Mouse (Mus musculus) urinary bladder, postnatal 14 days (tissue): Measurements from ENCODE around the gene Scaper.
A peak's percentile ranks its signal among the peaks of the same experiment; 100 is the strongest.

Experiments
- DNase-seq: peaks from one replicate; pipeline ENCODE4 v3.0.0; 2021; ENCODE audit warnings: low spot score

The Scaper gene

DNA sequence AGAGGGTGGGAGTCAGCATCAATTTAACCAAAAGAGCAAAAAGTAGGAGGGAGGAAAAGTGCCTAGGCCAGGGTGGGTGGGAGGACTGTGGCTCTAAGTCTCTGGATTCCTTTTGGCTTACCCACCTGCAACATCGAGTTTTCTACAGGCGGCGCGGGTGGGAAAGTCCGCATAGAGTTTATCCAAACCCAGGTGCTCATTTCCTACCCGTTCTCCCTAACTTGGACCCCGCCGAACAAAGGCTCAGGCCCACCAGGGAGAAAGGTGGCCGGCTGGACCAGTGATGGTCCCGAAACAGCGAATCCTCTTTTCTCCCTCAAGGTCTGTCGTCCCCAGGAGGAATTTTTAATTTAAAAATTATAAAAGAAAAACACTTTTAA is 397.5 kb downstream of the Scaper start:
- DNase-seq: no peak

- DNase-seq: no peak
Measured at GRCm38 (mm10) chr9:55539661-55540390, 398.1 kb downstream of the Scaper start.

- DNase-seq: no peak
Measured at GRCm38 (mm10) chr9:55539006-55539405, 398.9 kb downstream of the Scaper start.

- DNase-seq: no peak
Measured at GRCm38 (mm10) chr9:55538377-55538776, 399.5 kb downstream of the Scaper start, which contains the start of gene Isl2. TSS of gene Isl2 (plus strand) at chr9:55538672.

DNA sequence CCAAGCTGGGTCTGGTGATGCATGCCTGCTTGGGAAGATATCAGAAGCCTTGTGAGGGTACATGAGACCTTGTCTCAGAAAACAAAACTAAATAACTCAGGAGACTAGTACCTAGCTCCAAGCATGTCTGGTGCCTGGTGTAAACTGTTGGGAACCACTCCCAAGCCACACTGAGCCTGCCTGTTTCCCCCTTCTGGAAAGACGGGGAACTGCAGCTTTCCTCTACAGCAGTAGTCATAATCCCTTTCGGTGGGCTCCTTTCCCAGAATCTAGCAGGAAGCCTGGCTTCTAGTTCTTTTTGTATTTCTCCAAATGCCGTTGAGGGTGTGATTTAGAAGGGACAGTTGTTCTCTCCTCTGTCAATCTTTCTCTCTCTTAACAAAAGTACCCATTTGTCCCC is 402.0 kb downstream of the Scaper start:
- peak; percentile 74 for DNase-seq

DNA sequence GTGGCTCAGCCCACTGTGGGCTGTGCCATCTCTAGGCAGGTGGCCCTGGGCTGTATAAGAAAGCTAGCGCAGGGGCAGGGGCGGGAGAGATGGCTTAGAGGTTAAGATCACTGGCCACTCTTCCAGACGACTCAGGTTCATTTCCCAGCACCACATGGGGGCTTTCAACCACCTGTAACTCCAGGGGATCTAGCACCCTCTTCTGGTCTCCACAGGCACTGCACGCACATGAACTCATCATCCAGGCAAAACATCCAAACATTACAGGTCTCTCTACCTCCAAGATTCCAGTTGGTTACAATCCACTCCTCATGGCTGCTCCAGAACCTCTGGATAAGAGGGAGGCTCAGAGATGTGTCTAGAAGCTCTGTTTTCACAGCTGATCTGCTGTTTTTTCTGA is 412.2 kb downstream of the Scaper start:
- DNase-seq: no peak

DNA sequence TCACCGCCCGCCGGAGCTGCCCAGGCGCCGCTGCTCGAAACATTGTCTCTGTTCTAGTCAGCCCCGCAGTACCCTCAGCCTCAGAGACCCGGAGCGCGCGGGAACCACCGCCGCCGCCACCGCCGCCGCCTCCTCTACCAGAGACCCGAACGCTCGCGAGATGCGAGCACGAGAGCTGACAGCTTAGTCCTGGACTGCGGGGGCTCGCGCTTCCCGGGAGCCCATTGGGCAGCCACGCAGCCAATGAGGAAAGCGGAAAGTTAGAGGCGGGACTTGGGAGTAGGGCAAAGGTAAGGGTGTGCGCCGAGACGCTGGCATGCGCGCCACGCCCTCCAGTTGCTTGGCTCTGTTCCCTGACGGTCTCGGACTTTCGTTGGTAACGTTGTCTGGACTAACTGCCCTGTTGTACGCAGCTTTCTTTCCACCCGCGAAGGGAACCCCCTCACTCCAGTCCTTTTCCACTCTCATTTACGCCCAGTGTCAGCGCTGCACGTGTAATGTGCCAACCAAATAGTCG is 425.8 kb downstream of the Scaper start, which contains the start of gene Etfa:
Etfa (minus strand) TSS at position 217 of the 517 bp plus-strand sequence.
- peak; percentile 97 for DNase-seq

DNA sequence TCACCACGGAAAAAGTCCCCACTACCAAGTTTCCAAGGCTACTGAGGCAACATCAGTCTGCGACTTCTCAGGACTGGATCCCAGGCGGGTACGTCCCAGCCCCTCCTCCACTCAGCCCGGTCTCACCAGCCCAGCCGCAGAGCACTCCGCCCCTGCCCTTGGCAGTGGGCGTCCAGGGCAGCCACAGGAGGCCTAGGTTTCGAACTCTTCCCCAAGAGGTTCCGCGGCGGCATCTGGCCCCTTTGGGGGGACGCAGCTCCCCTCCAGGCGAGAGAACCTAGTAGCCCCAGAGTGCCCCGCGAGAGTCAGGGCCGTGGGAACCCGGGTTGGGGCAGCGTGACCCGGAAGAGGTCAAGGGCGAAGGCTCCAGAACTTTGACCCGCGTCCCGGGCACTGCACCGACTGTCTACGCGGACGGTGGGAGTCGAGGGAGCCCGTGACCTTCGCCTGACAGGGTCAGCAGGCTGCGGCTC is 426.4 kb downstream of the Scaper start:
- DNase-seq: peak; percentile 47

GRCm38 (mm10) chr9:55510651-55511235 is 427.2 kb downstream of the Scaper start:
- no peak for DNase-seq

- no peak for DNase-seq
Measured at GRCm38 (mm10) chr9:55509731-55510130, 428.2 kb downstream of the Scaper start.

- DNase-seq: no peak
Measured at GRCm38 (mm10) chr9:55508701-55509100, 429.2 kb downstream of the Scaper start.

GRCm38 (mm10) chr9:55507922-55508321 is 430.0 kb downstream of the Scaper start:
- peak; percentile 56 for DNase-seq
